7 mouse cellular contexts compared by ENCODE assay signal in genomic region chr5:121834241-121834606, GRCm38 (mm10). TPM values are rescaled to one million over a fixed set of nuclear protein-coding genes. Genes with fewer than 3 reads are reported as not detected.
DNase-seq lines count a peak whose midpoint lies in the region; ATAC-seq and TF ChIP-seq lines count a peak whose summit lies in the region.

No protein-coding gene starts in this region.

- TF ChIP-seq POLR2A in MEL (IDR thresholded peaks at IDR 0.05; ENCODE audit: control insufficient read depth in 1 of 2, insufficient read depth in 1 of 2, low read depth in 1 of 2, low read length in 2 of 2, poor library complexity in 1 of 2): no peak

- peak overlapping the region; percentile 75 for H3K4me3 ChIP-seq in kidney, embryonic 15.5 days (replicated peaks)
- H3K4me3 ChIP-seq in MEL (ENCODE audit: control insufficient read depth in 1 of 2, insufficient read depth in 1 of 2, low read depth in 2 of 2, low read length in 2 of 2): peak overlapping the region in 1 of 2 experiments; percentile 7; a peak in 1 of 4 replicates
- H3K4me3 ChIP-seq in embryonic facial prominence, embryonic 15.5 days (replicated peaks): peak overlapping the region; percentile 84
- peak overlapping the region in 1 of 2 experiments; percentile 13; a peak in 1 of 4 replicates for H3K4me3 ChIP-seq in liver, embryonic 14.5 days (ENCODE audit: insufficient read depth in 1 of 2, low read depth in 2 of 2, low read length in 2 of 2)

- H3K4me1 ChIP-seq in kidney, embryonic 15.5 days: peaks cover 69% of the 10 kb centered on the region
- peaks cover 0 to 26% of the 10 kb centered on the region in 2 experiments; a peak in 3 of 4 replicates for H3K4me1 ChIP-seq in MEL (ENCODE audit: control insufficient read depth in 1 of 2, insufficient read depth in 2 of 2, low read length in 2 of 2)
- H3K4me1 ChIP-seq in embryonic facial prominence, embryonic 15.5 days: peaks cover 67% of the 10 kb centered on the region
- H3K4me1 ChIP-seq in liver, embryonic 14.5 days (replicated peaks; ENCODE audit: control insufficient read depth in 2 of 2, insufficient read depth in 2 of 2, low read length in 1 of 2): peaks cover 28 to 31% of the 10 kb centered on the region in 2 experiments

- no peak for ATAC-seq in kidney, embryonic 15.5 days (replicated peaks; ENCODE audit: low FRiP score)
- ATAC-seq in embryonic facial prominence, embryonic 15.5 days (ENCODE audit: insufficient number of reproducible peaks, low FRiP score, low TSS enrichment, low read depth): no peak
- no peak for ATAC-seq in liver, embryonic 14.5 days (ENCODE audit: insufficient read depth)

- TF ChIP-seq CTCF in MEL (IDR thresholded peaks at IDR 0.05 in 2 of 3, conservative IDR thresholded peaks at IDR 0.05 in 1 of 3; ENCODE audit: control insufficient read depth in 1 of 3, insufficient read depth in 1 of 3, low read depth in 2 of 3, low read length in 3 of 3, poor library complexity in 1 of 3, severe bottlenecking in 1 of 3): no peak
- no peak for TF ChIP-seq CTCF in liver, embryonic 14.5 days (IDR thresholded peaks at IDR 0.05; ENCODE audit: low read depth)

- peak overlapping the region; percentile 95 for H3K4me2 ChIP-seq in kidney, embryonic 15.5 days
- H3K4me2 ChIP-seq in embryonic facial prominence, embryonic 15.5 days (replicated peaks): peak overlapping the region; percentile 93
- peak overlapping the region; percentile 84 for H3K4me2 ChIP-seq in liver, embryonic 14.5 days (ENCODE audit: low read depth)

- H3K79me2 ChIP-seq in MEL (ENCODE audit: control insufficient read depth, insufficient read depth, low read length, poor library complexity): peaks cover 63% of the 10 kb centered on the region

- no peak overlapping the region for H3K9ac ChIP-seq in kidney, embryonic 15.5 days
- H3K9ac ChIP-seq in MEL (ENCODE audit: control insufficient read depth, low read depth, low read length, poor library complexity, severe bottlenecking): peak overlapping the region; percentile 1; the same call in 1 of the 2 replicates
- H3K9ac ChIP-seq in embryonic facial prominence, embryonic 15.5 days: no peak overlapping the region
- H3K9ac ChIP-seq in liver, embryonic 14.5 days (replicated peaks): no peak overlapping the region

- H3K9me3 ChIP-seq in kidney, embryonic 15.5 days (replicated peaks): no peaks in the 10 kb centered on the region
- H3K9me3 ChIP-seq in MEL (replicated peaks; ENCODE audit: insufficient read depth, low read length): no peaks in the 10 kb centered on the region
- no peaks in the 10 kb centered on the region for H3K9me3 ChIP-seq in embryonic facial prominence, embryonic 15.5 days (replicated peaks)
- no peaks in the 10 kb centered on the region for H3K9me3 ChIP-seq in liver, embryonic 14.5 days (ENCODE audit: control insufficient read depth, low read length)

- H3K36me3 ChIP-seq in kidney, embryonic 15.5 days: peaks cover 8% of the 10 kb centered on the region; the same call in 1 of the 2 replicates
- H3K36me3 ChIP-seq in MEL (ENCODE audit: control insufficient read depth in 1 of 2, insufficient read depth in 2 of 2, low read length in 2 of 2): peaks cover 0 to 19% of the 10 kb centered on the region in 2 experiments; a peak in 2 of 4 replicates
- H3K36me3 ChIP-seq in embryonic facial prominence, embryonic 15.5 days: no peaks in the 10 kb centered on the region
- no peaks in the 10 kb centered on the region for H3K36me3 ChIP-seq in liver, embryonic 14.5 days (replicated peaks; ENCODE audit: control insufficient read depth, insufficient read depth, low read depth)

- TF ChIP-seq EP300 in MEL (IDR thresholded peaks at IDR 0.05; ENCODE audit: low read depth in 1 of 2, low read length in 2 of 2): no peak
- TF ChIP-seq EP300 in liver, embryonic 14.5 days (IDR thresholded peaks at IDR 0.05; ENCODE audit: low read depth): no peak

- no peak for DNase-seq in kidney, postnatal 36 days
- no peak for DNase-seq in MEL (ENCODE audit: low read depth, low spot score)
- DNase-seq in liver, embryonic 14.5 days (ENCODE audit: low read depth in 3 of 3, low spot score in 3 of 3): no peak
- DNase-seq in ovary, adult 18-20 months (ENCODE audit: low spot score): no peak
- no peak for DNase-seq in urinary bladder, postnatal 14 days (ENCODE audit: low spot score)

- WGBS in kidney, embryonic 15.5 days: 48% methylated on average over 7 of the region's 7 CpGs
- WGBS in embryonic facial prominence, embryonic 15.5 days: 69% methylated on average over 7 of the region's 7 CpGs
- 33% methylated on average over 7 of the region's 7 CpGs for WGBS in liver, embryonic 14.5 days (ENCODE audit: insufficient replicate concordance)

- H3K27ac ChIP-seq in kidney, embryonic 15.5 days: peak overlapping the region; percentile 89
- H3K27ac ChIP-seq in MEL (ENCODE audit: control insufficient read depth, low read depth, low read length): no peak overlapping the region
- no peak overlapping the region for H3K27ac ChIP-seq in embryonic facial prominence, embryonic 15.5 days (replicated peaks)
- H3K27ac ChIP-seq in liver, embryonic 14.5 days: no peak overlapping the region

- TF ChIP-seq RAD21 in MEL (IDR thresholded peaks at IDR 0.05; ENCODE audit: low read depth, low read length): no peak

- H3K27me3 ChIP-seq in kidney, embryonic 15.5 days: 0 out of 2 replicates have a peak, but pooled peaks cover 4% of the 10 kb centered on the region
- no peaks in the 10 kb centered on the region for H3K27me3 ChIP-seq in MEL (ENCODE audit: control insufficient read depth in 1 of 2, insufficient read depth in 2 of 2, low read length in 2 of 2)
- 0 out of 2 replicates have a peak, but pooled peaks cover under 1% of the 10 kb centered on the region for H3K27me3 ChIP-seq in embryonic facial prominence, embryonic 15.5 days
- H3K27me3 ChIP-seq in liver, embryonic 14.5 days (ENCODE audit: control insufficient read depth, insufficient read depth, low read length): peaks cover 3% of the 10 kb centered on the region; the same call in 1 of the 2 replicates

TF ChIP-seq in MEL, 35 proteins besides CTCF, POLR2A, EP300 and RAD21:
- TF ChIP-seq HCFC1 (IDR thresholded peaks at IDR 0.05; ENCODE audit: low read depth, low read length) (no peak), TAL1 (IDR thresholded peaks at IDR 0.05; ENCODE audit: low read length) (no peak), KAT2A (conservative IDR thresholded peaks at IDR 0.05; ENCODE audit: low read depth, low read length) (no peak), ZKSCAN1 (IDR thresholded peaks at IDR 0.05; ENCODE audit: low read depth, low read length) (no peak), TCF12 (IDR thresholded peaks at IDR 0.05; ENCODE audit: low read depth, low read length) (no peak), NRF1 (IDR thresholded peaks at IDR 0.05; ENCODE audit: insufficient read depth, low read depth, low read length, poor library complexity, severe bottlenecking) (no peak), RCOR1 (IDR thresholded peaks at IDR 0.05; ENCODE audit: low read depth, low read length) (no peak), ELF1 (IDR thresholded peaks at IDR 0.05; ENCODE audit: low read depth, low read length) (no peak), SMC3 (IDR thresholded peaks at IDR 0.05; ENCODE audit: low read depth, low read length) (no peak), POLR2AphosphoS5 (IDR thresholded peaks at IDR 0.05; ENCODE audit: borderline replicate concordance, low read depth, low read length) (no peak), CHD2 (IDR thresholded peaks at IDR 0.05; ENCODE audit: low read length) (no peak)

RNA-seq across cellular contexts. Expression of gene Sh2b3, which starts 3.2 kb away (rescaled TPM):
- 18.6 and 19.4 TPM in 2 replicates for polyA plus RNA-seq in kidney, embryonic 15.5 days (2015; fragmentation: Nextera tagmentation; extraction: Ambion mirVana)
- 14.0 and 18.1 TPM in 2 replicates for total RNA-seq in MEL (2012; rRNA removed)
- polyA plus RNA-seq in MEL (2012; ENCODE audit: insufficient read depth in 1 of 2, insufficient read length in 2 of 2, low read depth in 1 of 2, low replicate concordance in 2 of 2, missing spikeins in 1 of 2): 10 to 100 TPM in 1 of 2 experiments, not detected in 1; 43.2 TPM
- polyA plus RNA-seq in embryonic facial prominence, embryonic 15.5 days (2015; fragmentation: Nextera tagmentation; extraction: Ambion mirVana): 17.5 and 18.7 TPM in 2 replicates
- polyA plus RNA-seq in liver, embryonic 14.5 days (2012; rRNA removed): 7.2 and 8.6 TPM in 2 replicates
- polyA plus RNA-seq in liver, embryonic 14.5 days (2014; fragmentation: Nextera tagmentation; extraction: Ambion mirVana): 5.4 and 5.6 TPM in 2 replicates

RNA-seq across cellular contexts. Expression of gene Pheta1, which starts 14.6 kb away (rescaled TPM):
- 27.7 and 29.0 TPM in 2 replicates for polyA plus RNA-seq in kidney, embryonic 15.5 days (2015; fragmentation: Nextera tagmentation; extraction: Ambion mirVana)
- 6.6 and 8.1 TPM in 2 replicates for total RNA-seq in MEL (2012; rRNA removed)
- polyA plus RNA-seq in MEL (2012; ENCODE audit: insufficient read depth in 1 of 2, insufficient read length in 2 of 2, low read depth in 1 of 2, low replicate concordance in 2 of 2, missing spikeins in 1 of 2): 1 to 10 TPM in 1 of 2 experiments, not detected in 1; 8.8 TPM
- 28.1 and 31.6 TPM in 2 replicates for polyA plus RNA-seq in embryonic facial prominence, embryonic 15.5 days (2015; fragmentation: Nextera tagmentation; extraction: Ambion mirVana)
- polyA plus RNA-seq in liver, embryonic 14.5 days (2012; rRNA removed): 2.4 and 2.8 TPM in 2 replicates
- polyA plus RNA-seq in liver, embryonic 14.5 days (2014; fragmentation: Nextera tagmentation; extraction: Ambion mirVana): 2.4 and 2.6 TPM in 2 replicates
